Mouse (Mus musculus): ENCODE results near the gene Ccng1.

GRCm38 (mm10) chr11:40744348-40744747 lies 10.8 kb downstream of the Ccng1 start:
- TF ChIP-seq CTCF (IDR thresholded peaks at IDR 0.05) (no peak), POLR2A (IDR thresholded peaks at IDR 0.05; ENCODE audit: insufficient read depth, low read depth, low read length) (no peak)
